Mouse (Mus musculus) liver, adult 2 months (tissue): ENCODE results near the gene Csmd2. TPM values are rescaled to one million over a fixed set of nuclear protein-coding genes. Genes with fewer than 3 reads are reported as not detected.

Experiments used
- DNase-seq: peaks from one replicate; pipeline ENCODE4 v3.0.0-alpha.2; 2011; ENCODE audit warnings: low read depth, low spot score; ENCODE audit errors: extremely low read depth
- H3K27ac ChIP-seq: fragments of 200-500 bp; replicated peaks from 2 replicates; pipeline ENCODE4 v1.5.1; 2012; ENCODE audit warnings: low read depth, mild to moderate bottlenecking, control low read depth, inconsistent platforms, low read length; ENCODE audit not compliant: insufficient read depth
- H3K27me3 ChIP-seq: fragments of 200-500 bp; 2 replicates; pipeline ENCODE4 v1.6.1; 2012; ENCODE audit warnings: mild to moderate bottlenecking, moderate library complexity, low read length, inconsistent platforms; ENCODE audit not compliant: control insufficient read depth, insufficient read depth
- H3K36me3 ChIP-seq: fragments of 200-500 bp; 2 replicates; pipeline ENCODE4 v1.6.1; 2012; ENCODE audit warnings: low read length, inconsistent platforms; ENCODE audit not compliant: control insufficient read depth, insufficient read depth
- H3K4me1 ChIP-seq: fragments of 200-500 bp; 2 replicates; pipeline ENCODE4 v1.6.1; 2011; ENCODE audit warnings: low read length; ENCODE audit not compliant: control insufficient read depth, insufficient read depth
- H3K4me3 ChIP-seq: fragments of 200-500 bp; 2 replicates; pipeline ENCODE4 v1.5.1; 2011; ENCODE audit warnings: low read depth, mild to moderate bottlenecking, control low read depth, low read length, moderate library complexity; ENCODE audit not compliant: insufficient read depth
- H3K79me2 ChIP-seq: fragments of 200-500 bp; 2 replicates; pipeline ENCODE4 v1.6.1; 2012; ENCODE audit warnings: inconsistent platforms, mild to moderate bottlenecking, low read length, moderate library complexity; ENCODE audit not compliant: control insufficient read depth, insufficient read depth
- H3K9ac ChIP-seq: fragments of 200-500 bp; 2 replicates; pipeline ENCODE4 v1.6.1; 2012; ENCODE audit warnings: low read depth, mild to moderate bottlenecking, control low read depth, inconsistent platforms, low read length
- CTCF ChIP-seq: fragments of 200-500 bp; IDR thresholded peaks from 2 replicates; pipeline ENCODE4 v1.5.1; 2011; ENCODE audit warnings: low read depth, low read length, control low read depth
- POLR2A ChIP-seq: fragments of 200-500 bp; IDR thresholded peaks from 2 replicates; pipeline ENCODE4 v1.6.1; 2011; ENCODE audit warnings: low read length, control low read depth; ENCODE audit not compliant: insufficient read depth; ENCODE audit errors: extremely low read depth
- WGBS: fragments of 180-500 bp; shearing (Covaris S2); methylation state at CpG from one replicate; pipeline ENCODE4 v1.1.7; 2018; 5-methylcytosine and 5-hydroxymethylcytosine counted together
- polyA plus RNA-seq: library from polyadenylated mRNA; depleted of rRNA; stranded (reverse); fragments of >200 nt; gene quantifications from 2 replicates; pipeline ENCODE4 v1.2.3, GENCODE M21; 2012
- total RNA-seq: library from RNA; depleted of rRNA; stranded (reverse); fragments of >200 nt; gene quantifications from 2 replicates; pipeline ENCODE4 v1.2.3, GENCODE M21; 2014

Gene Csmd2
- total and polyA plus RNA-seq, 2 experiments = not detected

- 73% methylated on average over 5 of the region's 5 CpGs for WGBS
- no peak for DNase-seq
- no peaks in the 10 kb centered on the region for H3K79me2 ChIP-seq
- no peak overlapping the region for H3K27ac ChIP-seq
- H3K27me3 ChIP-seq = no peaks in the 10 kb centered on the region
- H3K4me3 ChIP-seq = no peak overlapping the region
- no peak overlapping the region for H3K9ac ChIP-seq
- H3K4me1 ChIP-seq = no peaks in the 10 kb centered on the region
- no peaks in the 10 kb centered on the region for H3K36me3 ChIP-seq
- no peak for TF ChIP-seq CTCF
- TF ChIP-seq POLR2A = no peak
Observed at GRCm38 (mm10) chr4:128275116-128275515, 287.5 kb downstream of the Csmd2 start.

- no peak overlapping the region for H3K27ac ChIP-seq
- H3K27me3 ChIP-seq = no peaks in the 10 kb centered on the region
- no peak overlapping the region for H3K9ac ChIP-seq
- no peak for DNase-seq
- no peaks in the 10 kb centered on the region for H3K4me1 ChIP-seq
- 81% methylated on average over 6 of the region's 6 CpGs for WGBS
- no peak overlapping the region for H3K4me3 ChIP-seq
- no peak for TF ChIP-seq CTCF
- no peak for TF ChIP-seq POLR2A
- no peaks in the 10 kb centered on the region for H3K79me2 ChIP-seq
- H3K36me3 ChIP-seq = no peaks in the 10 kb centered on the region
Observed at GRCm38 (mm10) chr4:128275586-128275985, 287.9 kb downstream of the Csmd2 start.

GRCm38 (mm10) chr4:128285009-128285408 lies 297.4 kb downstream of the Csmd2 start:
- Histone ChIP-seq H3K27me3 (no peaks in the 10 kb centered on the region), H3K9ac (no peak overlapping the region), H3K36me3 (no peaks in the 10 kb centered on the region), H3K4me1 (no peaks in the 10 kb centered on the region), H3K4me3 (no peak overlapping the region), H3K27ac (no peak overlapping the region), H3K79me2 (no peaks in the 10 kb centered on the region)
- 42% methylated on average over 1 of the region's 1 CpGs for WGBS
- no peak for DNase-seq
- no peak for TF ChIP-seq POLR2A
- no peak for TF ChIP-seq CTCF

GRCm38 (mm10) chr4:128288095-128288494 lies 300.4 kb downstream of the Csmd2 start:
- Histone ChIP-seq H3K27me3 (no peaks in the 10 kb centered on the region), H3K9ac (no peak overlapping the region), H3K4me1 (no peaks in the 10 kb centered on the region), H3K27ac (no peak overlapping the region), H3K4me3 (no peak overlapping the region), H3K79me2 (no peaks in the 10 kb centered on the region), H3K36me3 (no peaks in the 10 kb centered on the region)
- TF ChIP-seq POLR2A = no peak
- WGBS = 72% methylated on average over 7 of the region's 7 CpGs
- no peak for DNase-seq

GRCm38 (mm10) chr4:128304049-128304448 lies 316.4 kb downstream of the Csmd2 start:
- no peak overlapping the region for H3K27ac ChIP-seq
- no peaks in the 10 kb centered on the region for H3K79me2 ChIP-seq
- H3K27me3 ChIP-seq = no peaks in the 10 kb centered on the region
- 70% methylated on average over 8 of the region's 8 CpGs for WGBS
- no peak overlapping the region for H3K4me3 ChIP-seq
- H3K4me1 ChIP-seq = no peaks in the 10 kb centered on the region
- no peaks in the 10 kb centered on the region for H3K36me3 ChIP-seq
- H3K9ac ChIP-seq = no peak overlapping the region
- TF ChIP-seq CTCF (no peak), POLR2A (no peak)
- DNase-seq = no peak

GRCm38 (mm10) chr4:128306011-128306410 lies 318.4 kb downstream of the Csmd2 start:
- no peaks in the 10 kb centered on the region for H3K27me3 ChIP-seq
- no peaks in the 10 kb centered on the region for H3K36me3 ChIP-seq
- H3K79me2 ChIP-seq = no peaks in the 10 kb centered on the region
- DNase-seq = no peak
- no peak overlapping the region for H3K9ac ChIP-seq
- H3K4me1 ChIP-seq = no peaks in the 10 kb centered on the region
- TF ChIP-seq POLR2A (no peak), CTCF (no peak)
- H3K27ac ChIP-seq = no peak overlapping the region
- H3K4me3 ChIP-seq = no peak overlapping the region
- WGBS = 90% methylated on average over 8 of the region's 8 CpGs
